Mouse (Mus musculus) intestine, postnatal 0 days (tissue): ENCODE measurements around the gene Cbr1. TPM values are rescaled to one million over a fixed set of nuclear protein-coding genes. Genes with fewer than 3 reads are reported as not detected.
"Not testable (repeated sequence)": the region's sequence is repeated elsewhere in the genome, so short reads cannot be mapped to it uniquely, and the experiment has no call there.

Experiments used
- ATAC-seq: fragments of 200-750 bp; cut with Nextera tagmentation; 2 replicates; pipeline ENCODE4 v1.8.0; 2017; ENCODE audit warnings: mild to moderate bottlenecking, moderate TSS enrichment, moderate library complexity
- H3K27ac ChIP-seq: fragments of 300-500 bp; sonication (generic); 2 replicates; pipeline ENCODE4 v1.5.1; 2014; ENCODE audit warnings: mild to moderate bottlenecking, low read depth, low read length, moderate library complexity
- H3K27me3 ChIP-seq: fragments of 300-500 bp; sonication (generic); replicated peaks from 2 replicates; pipeline ENCODE4 v1.6.1; 2014; ENCODE audit warnings: low read length, mixed read lengths; ENCODE audit not compliant: control insufficient read depth, insufficient read depth
- H3K36me3 ChIP-seq: fragments of 300-500 bp; sonication (generic); 2 replicates; pipeline ENCODE4 v1.6.1; 2014; ENCODE audit warnings: mild to moderate bottlenecking, moderate library complexity; ENCODE audit not compliant: control insufficient read depth, insufficient read depth
- H3K4me1 ChIP-seq: fragments of 300-500 bp; sonication (generic); replicated peaks from 2 replicates; pipeline ENCODE4 v1.6.1; 2014; ENCODE audit warnings: antibody characterized with exemption, low read length, mixed read lengths; ENCODE audit not compliant: control insufficient read depth, insufficient read depth
- H3K4me2 ChIP-seq: fragments of 300-500 bp; sonication (generic); replicated peaks from 2 replicates; pipeline ENCODE4 v1.6.1; 2014; ENCODE audit warnings: low read depth, mild to moderate bottlenecking, moderate library complexity
- H3K4me3 ChIP-seq: fragments of 300-500 bp; sonication (generic); 2 replicates; pipeline ENCODE4 v1.5.1; 2014; ENCODE audit warnings: low read depth, low read length
- H3K9ac ChIP-seq: fragments of 300-500 bp; sonication (generic); 2 replicates; pipeline ENCODE4 v1.6.1; 2014; ENCODE audit warnings: mild to moderate bottlenecking, low read depth, low read length
- H3K9me3 ChIP-seq: fragments of 300-500 bp; sonication (generic); 2 replicates; pipeline ENCODE4 v1.6.1; 2016; ENCODE audit warnings: mixed run types; ENCODE audit not compliant: control insufficient read depth
- CTCF ChIP-seq: sonication (generic); IDR thresholded peaks from 2 replicates; pipeline ENCODE4 v1.5.1; 2016; ENCODE audit warnings: low read depth, mild to moderate bottlenecking, control low read depth, antibody characterized with exemption, moderate library complexity
- WGBS: fragments of 180-500 bp; shearing (Covaris S2); extraction: QIAGEN DNeasy Blood & Tissue Kit; methylation state at CpG from one replicate; pipeline ENCODE4 v1.1.7; 2014; 5-methylcytosine and 5-hydroxymethylcytosine counted together
- polyA plus RNA-seq: library from polyadenylated mRNA; unstranded; fragments of >200 nt; fragmentation: Nextera tagmentation; extraction: Ambion mirVana; gene quantifications from 2 replicates; pipeline ENCODE4 v1.2.1, GENCODE M21; 2015

Gene Cbr1
- polyA plus RNA-seq, 1 experiment from 2014 or later: 395 TPM

DNA sequence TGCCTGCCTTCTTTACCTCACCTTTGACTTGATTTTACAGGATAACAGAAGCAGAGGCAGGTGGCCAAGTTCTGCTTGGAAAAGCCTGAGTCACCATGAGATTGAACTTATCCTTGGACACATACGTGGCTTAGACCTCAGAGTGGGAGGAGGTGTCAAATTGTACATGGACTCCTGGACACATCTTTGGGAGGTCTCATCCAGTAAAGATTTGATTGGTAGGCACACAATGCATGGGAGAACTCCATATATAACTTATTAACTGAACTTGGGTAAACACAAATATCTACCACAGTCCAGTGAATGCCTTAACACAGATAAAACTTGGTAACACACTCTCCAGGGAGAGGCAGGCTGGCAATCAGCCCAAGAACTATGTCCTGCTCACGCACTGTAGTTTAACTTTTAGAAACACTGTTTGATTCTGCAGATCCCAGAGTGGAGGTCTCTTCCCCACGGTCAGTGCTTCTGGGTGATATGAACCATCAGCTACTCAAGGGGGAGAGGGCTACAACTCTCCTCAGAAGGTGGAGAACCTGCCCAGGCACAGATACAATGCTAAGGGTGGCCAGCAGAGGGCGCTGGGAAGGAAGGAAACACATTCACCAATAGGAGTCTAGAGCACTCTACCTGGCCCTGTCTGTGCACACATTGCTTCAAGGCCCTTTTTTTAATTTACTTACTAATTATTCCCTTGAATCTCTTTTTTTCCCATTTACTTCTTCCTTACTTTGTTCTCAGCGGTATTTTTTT, 9.6 kb downstream of the Cbr1 start:
- no peaks in the 10 kb centered on the region for H3K9me3 ChIP-seq
- H3K36me3 ChIP-seq: peaks cover 11% of the 10 kb centered on the region; the same call in 1 of the 2 replicates
- H3K4me1 ChIP-seq: no peaks in the 10 kb centered on the region
- no peaks in the 10 kb centered on the region for H3K27me3 ChIP-seq
- H3K9ac ChIP-seq: no peak overlapping the region
- TF ChIP-seq CTCF: peak; percentile 88
- H3K27ac ChIP-seq: peak overlapping the region; percentile 41; the same call in 1 of the 2 replicates
- H3K4me3 ChIP-seq: no peak overlapping the region
- ATAC-seq: peak; percentile 90
- H3K4me2 ChIP-seq: no peak overlapping the region
- 22% methylated on average over 5 of the region's 5 CpGs for WGBS

GRCm38 (mm10) chr16:93623759-93624158, 18.1 kb downstream of the Cbr1 start:
- not testable (repeated sequence) for H3K9ac ChIP-seq, H3K27ac ChIP-seq, H3K4me1 ChIP-seq, H3K9me3 ChIP-seq, H3K27me3 ChIP-seq, H3K4me2 ChIP-seq, H3K4me3 ChIP-seq, H3K36me3 ChIP-seq, ATAC-seq
- WGBS: 88% methylated on average over 4 of the region's 4 CpGs

GRCm38 (mm10) chr16:93624671-93625070, 19.0 kb downstream of the Cbr1 start:
- TF ChIP-seq CTCF: no peak
- H3K27me3 ChIP-seq: no peaks in the 10 kb centered on the region
- H3K9ac ChIP-seq: no peak overlapping the region
- no peak for ATAC-seq
- H3K4me2 ChIP-seq: no peak overlapping the region
- no peaks in the 10 kb centered on the region for H3K36me3 ChIP-seq
- H3K4me3 ChIP-seq: no peak overlapping the region
- no peak overlapping the region for H3K27ac ChIP-seq
- H3K9me3 ChIP-seq: no peaks in the 10 kb centered on the region
- no peaks in the 10 kb centered on the region for H3K4me1 ChIP-seq
- 79% methylated on average over 4 of the region's 4 CpGs for WGBS

DNA sequence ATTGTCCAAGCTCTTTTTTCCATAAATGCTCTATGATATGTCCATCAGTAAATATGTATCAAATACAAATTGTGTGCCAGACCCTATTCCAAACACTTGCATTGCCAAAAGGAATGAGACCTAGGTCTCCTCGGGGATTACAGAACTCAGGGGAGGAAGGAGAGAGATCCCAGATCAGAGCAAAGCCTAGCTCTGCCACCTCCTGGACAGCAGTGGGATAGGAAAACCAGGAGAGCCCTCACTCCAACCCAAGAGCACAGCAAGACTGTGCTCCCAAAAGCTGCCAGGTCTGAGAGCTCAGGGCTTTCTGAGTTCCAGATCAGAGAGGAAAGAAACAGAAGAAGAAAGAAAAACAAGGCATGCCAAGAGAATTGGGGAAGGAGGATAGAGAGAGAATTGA, 21.1 kb downstream of the Cbr1 start:
- Histone ChIP-seq H3K4me1 (no peaks in the 10 kb centered on the region), H3K4me3 (no peak overlapping the region), H3K9ac (no peak overlapping the region), H3K9me3 (no peaks in the 10 kb centered on the region), H3K4me2 (no peak overlapping the region), H3K36me3 (no peaks in the 10 kb centered on the region), H3K27ac (no peak overlapping the region), H3K27me3 (no peaks in the 10 kb centered on the region)
- 6% methylated on average over 1 of the region's 1 CpGs for WGBS
- ATAC-seq: no peak
- TF ChIP-seq CTCF: peak; percentile 78

GRCm38 (mm10) chr16:93627761-93628400, 22.2 kb downstream of the Cbr1 start, which contains the start of gene Gm5678:
TSS of gene Gm5678 (plus strand) at chr16:93628097.
- H3K4me3 ChIP-seq: no peak within 1 kb of the TSS
- TF ChIP-seq CTCF: no peak
- no peaks in the 10 kb centered on the region for H3K27me3 ChIP-seq
- ATAC-seq: no peak
- no peak within 1 kb of the TSS for H3K27ac ChIP-seq
- H3K36me3 ChIP-seq: no peaks in the 10 kb centered on the region
- no peak within 1 kb of the TSS for H3K4me2 ChIP-seq
- H3K9me3 ChIP-seq: no peaks in the 10 kb centered on the region
- 81% methylated on average over 23 of the region's 23 CpGs for WGBS
- no peak within 1 kb of the TSS for H3K9ac ChIP-seq
- H3K4me1 ChIP-seq: no peaks in the 10 kb centered on the region

- H3K4me1 ChIP-seq: no peaks in the 10 kb centered on the region
- 38% methylated on average over 4 of the region's 4 CpGs for WGBS
- H3K27me3 ChIP-seq: no peaks in the 10 kb centered on the region
- H3K9ac ChIP-seq: no peak overlapping the region
- H3K4me3 ChIP-seq: no peak overlapping the region
- no peak for TF ChIP-seq CTCF
- no peak overlapping the region for H3K27ac ChIP-seq
- H3K36me3 ChIP-seq: no peaks in the 10 kb centered on the region
- no peaks in the 10 kb centered on the region for H3K9me3 ChIP-seq
- no peak overlapping the region for H3K4me2 ChIP-seq
- no peak for ATAC-seq
These were observed 38.4 kb downstream of the Cbr1 start for GRCm38 (mm10) chr16:93644006-93644405.
